Mouse (Mus musculus): ENCODE measurements around the gene Kalrn. TPM values are rescaled to one million over a fixed set of nuclear protein-coding genes. Genes with fewer than 3 reads are reported as not detected.
"Not testable (repeated sequence)": the region's sequence is repeated elsewhere in the genome, so short reads cannot be mapped to it uniquely, and the experiment has no call there.

The Kalrn gene
- polyA plus RNA-seq, 1 experiment from 2014 or later: 23.0 TPM

GRCm38 (mm10) chr16:34303818-34304217 lies 269.5 kb downstream of the Kalrn start:
- H3K27me3 ChIP-seq (ENCODE audit: control insufficient read depth, insufficient read depth, low read length); H3K4me3 ChIP-seq (ENCODE audit: low read depth, low read length); H3K9me3 ChIP-seq (replicated peaks; ENCODE audit: control insufficient read depth, low read length); ATAC-seq (replicated peaks; ENCODE audit: insufficient number of reproducible peaks, low FRiP score, low TSS enrichment); H3K27ac ChIP-seq (ENCODE audit: low read depth, low read length); H3K36me3 ChIP-seq (ENCODE audit: control insufficient read depth, insufficient read depth, low read length); H3K4me1 ChIP-seq (ENCODE audit: control insufficient read depth, insufficient read depth, low read length); H3K9ac ChIP-seq (ENCODE audit: low read depth, low read length); H3K4me2 ChIP-seq: not testable (repeated sequence)
- WGBS (ENCODE audit: insufficient replicate concordance): 54% methylated on average over 4 of the region's 4 CpGs

DNA sequence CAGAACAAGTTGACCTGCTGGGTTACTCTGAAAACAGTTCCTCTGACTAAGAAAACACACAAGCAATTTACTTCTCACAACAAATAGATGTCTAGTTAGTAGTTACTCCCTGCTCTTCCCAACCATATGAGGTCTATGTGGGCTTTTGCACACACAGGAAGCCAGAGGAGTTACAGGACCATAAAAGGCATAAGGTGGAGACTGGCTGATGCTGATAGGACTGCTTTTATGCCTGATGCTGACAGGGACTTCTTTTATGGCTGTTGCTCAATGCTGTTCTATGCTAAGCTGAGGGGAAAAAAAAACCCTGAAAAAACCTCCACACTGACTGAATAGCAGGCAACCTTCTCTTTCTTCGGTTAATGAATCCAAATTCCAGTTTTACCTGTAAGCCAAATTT lies 270.8 kb downstream of the Kalrn start:
- Histone ChIP-seq H3K27me3 (ENCODE audit: control insufficient read depth, insufficient read depth, low read length) (no peaks in the 10 kb centered on the region), H3K27ac (ENCODE audit: low read depth, low read length) (no peak overlapping the region), H3K4me3 (ENCODE audit: low read depth, low read length) (no peak overlapping the region), H3K36me3 (ENCODE audit: control insufficient read depth, insufficient read depth, low read length) (no peaks in the 10 kb centered on the region), H3K4me1 (ENCODE audit: control insufficient read depth, insufficient read depth, low read length) (peaks cover 3% of the 10 kb centered on the region; the same call in 1 of the 2 replicates), H3K9ac (ENCODE audit: low read depth, low read length) (no peak overlapping the region), H3K9me3 (replicated peaks; ENCODE audit: control insufficient read depth, low read length) (no peaks in the 10 kb centered on the region), H3K4me2 (no peak overlapping the region)
- WGBS (ENCODE audit: insufficient replicate concordance): 89% methylated on average over 1 of the region's 1 CpGs
- ATAC-seq (replicated peaks; ENCODE audit: insufficient number of reproducible peaks, low FRiP score, low TSS enrichment): no peak

GRCm38 (mm10) chr16:34302063-34302462 lies 271.3 kb downstream of the Kalrn start:
- no peaks in the 10 kb centered on the region; the same call in 1 of the 2 replicates for H3K4me1 ChIP-seq (ENCODE audit: control insufficient read depth, insufficient read depth, low read length)
- 82% methylated on average over 1 of the region's 1 CpGs for WGBS (ENCODE audit: insufficient replicate concordance)
- no peaks in the 10 kb centered on the region for H3K36me3 ChIP-seq (ENCODE audit: control insufficient read depth, insufficient read depth, low read length)
- no peak overlapping the region for H3K4me2 ChIP-seq
- no peak overlapping the region for H3K27ac ChIP-seq (ENCODE audit: low read depth, low read length)
- no peaks in the 10 kb centered on the region for H3K9me3 ChIP-seq (replicated peaks; ENCODE audit: control insufficient read depth, low read length)
- no peaks in the 10 kb centered on the region for H3K27me3 ChIP-seq (ENCODE audit: control insufficient read depth, insufficient read depth, low read length)
- no peak overlapping the region for H3K9ac ChIP-seq (ENCODE audit: low read depth, low read length)
- ATAC-seq (replicated peaks; ENCODE audit: insufficient number of reproducible peaks, low FRiP score, low TSS enrichment): no peak
- H3K4me3 ChIP-seq (ENCODE audit: low read depth, low read length): no peak overlapping the region

- no peak overlapping the region for H3K4me3 ChIP-seq (ENCODE audit: low read depth, low read length)
- H3K27me3 ChIP-seq (ENCODE audit: control insufficient read depth, insufficient read depth, low read length): no peaks in the 10 kb centered on the region
- ATAC-seq (replicated peaks; ENCODE audit: insufficient number of reproducible peaks, low FRiP score, low TSS enrichment): no peak
- no peaks in the 10 kb centered on the region for H3K9me3 ChIP-seq (replicated peaks; ENCODE audit: control insufficient read depth, low read length)
- H3K27ac ChIP-seq (ENCODE audit: low read depth, low read length): no peak overlapping the region
- no peaks in the 10 kb centered on the region for H3K36me3 ChIP-seq (ENCODE audit: control insufficient read depth, insufficient read depth, low read length)
- no peak overlapping the region for H3K9ac ChIP-seq (ENCODE audit: low read depth, low read length)
- no peak overlapping the region for H3K4me2 ChIP-seq
- WGBS (ENCODE audit: insufficient replicate concordance): 68% methylated on average over 2 of the region's 2 CpGs
- H3K4me1 ChIP-seq (ENCODE audit: control insufficient read depth, insufficient read depth, low read length): no peaks in the 10 kb centered on the region; the same call in 1 of the 2 replicates
These were observed 274.1 kb downstream of the Kalrn start for GRCm38 (mm10) chr16:34299226-34299625.

DNA sequence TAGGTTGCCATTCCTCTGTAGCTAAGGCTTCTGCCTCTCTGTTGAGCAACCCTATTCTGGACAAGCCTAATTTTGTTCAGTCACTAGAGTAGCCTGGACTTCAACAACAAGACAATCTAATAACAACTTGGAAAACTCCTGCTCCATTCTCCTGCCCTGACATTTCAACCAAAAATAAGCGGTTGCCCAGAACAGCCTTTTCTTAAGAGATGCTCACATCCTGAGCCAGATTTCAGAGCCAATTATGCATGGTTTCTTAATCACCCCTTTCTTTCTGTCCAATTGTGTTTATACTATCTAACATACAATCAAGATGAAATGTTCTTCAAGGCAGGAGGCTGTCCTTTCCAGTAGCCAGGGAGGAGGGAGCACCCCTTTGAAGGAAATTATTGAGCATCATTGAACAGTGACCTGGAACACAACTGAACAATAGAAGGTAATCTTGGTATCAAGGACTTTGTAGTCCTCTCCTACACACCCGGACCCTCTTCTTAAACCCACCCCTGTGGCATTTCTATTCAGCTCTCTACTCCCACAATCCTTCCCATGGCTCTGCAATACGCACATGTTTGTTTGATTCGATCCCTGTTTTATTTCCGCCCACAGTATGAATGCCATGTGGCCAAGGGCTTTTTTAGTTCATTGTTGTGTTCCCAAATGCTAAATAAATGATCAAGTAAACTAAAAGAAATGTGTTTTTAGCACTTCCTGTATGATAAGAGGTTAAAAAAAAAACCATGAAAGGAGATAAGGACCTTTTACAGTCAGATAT lies 275.2 kb downstream of the Kalrn start:
- Histone ChIP-seq H3K36me3 (ENCODE audit: control insufficient read depth, insufficient read depth, low read length) (no peaks in the 10 kb centered on the region), H3K4me2 (no peak overlapping the region), H3K9me3 (replicated peaks; ENCODE audit: control insufficient read depth, low read length) (no peaks in the 10 kb centered on the region), H3K27me3 (ENCODE audit: control insufficient read depth, insufficient read depth, low read length) (no peaks in the 10 kb centered on the region), H3K4me3 (ENCODE audit: low read depth, low read length) (no peak overlapping the region), H3K9ac (ENCODE audit: low read depth, low read length) (no peak overlapping the region), H3K27ac (ENCODE audit: low read depth, low read length) (no peak overlapping the region), H3K4me1 (ENCODE audit: control insufficient read depth, insufficient read depth, low read length) (no peaks in the 10 kb centered on the region; the same call in 1 of the 2 replicates)
- no peak for ATAC-seq (replicated peaks; ENCODE audit: insufficient number of reproducible peaks, low FRiP score, low TSS enrichment)
- WGBS (ENCODE audit: insufficient replicate concordance): 77% methylated on average over 5 of the region's 5 CpGs

GRCm38 (mm10) chr16:34294568-34294967 lies 278.8 kb downstream of the Kalrn start:
- Histone ChIP-seq H3K9ac (ENCODE audit: low read depth, low read length) (no peak overlapping the region), H3K4me3 (ENCODE audit: low read depth, low read length) (no peak overlapping the region), H3K27ac (ENCODE audit: low read depth, low read length) (no peak overlapping the region), H3K36me3 (ENCODE audit: control insufficient read depth, insufficient read depth, low read length) (no peaks in the 10 kb centered on the region), H3K4me1 (ENCODE audit: control insufficient read depth, insufficient read depth, low read length) (no peaks in the 10 kb centered on the region; the same call in 1 of the 2 replicates), H3K9me3 (replicated peaks; ENCODE audit: control insufficient read depth, low read length) (no peaks in the 10 kb centered on the region), H3K27me3 (ENCODE audit: control insufficient read depth, insufficient read depth, low read length) (no peaks in the 10 kb centered on the region), H3K4me2 (no peak overlapping the region)
- no peak for ATAC-seq (replicated peaks; ENCODE audit: insufficient number of reproducible peaks, low FRiP score, low TSS enrichment)
- 75% methylated on average over 6 of the region's 6 CpGs for WGBS (ENCODE audit: insufficient replicate concordance)

DNA sequence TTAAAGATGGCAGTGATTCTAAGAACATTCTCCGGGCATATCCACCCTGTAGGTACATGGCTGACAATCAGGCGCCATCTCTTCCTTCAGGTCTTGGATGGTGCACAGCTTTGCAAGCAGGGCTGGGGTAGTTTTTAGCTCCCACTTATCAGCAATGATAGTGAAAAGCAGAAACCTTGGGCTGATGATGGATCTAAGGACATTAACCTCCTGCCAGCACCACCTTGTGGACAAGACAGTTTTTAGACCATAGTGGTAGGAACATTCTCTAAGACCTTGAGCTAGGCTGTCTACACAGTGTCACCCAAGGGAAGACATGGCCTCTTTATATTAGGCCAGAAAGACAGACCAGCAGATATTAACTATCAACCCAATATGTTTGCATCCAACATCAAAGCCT lies 279.7 kb downstream of the Kalrn start:
- Histone ChIP-seq H3K9me3 (replicated peaks; ENCODE audit: control insufficient read depth, low read length) (no peaks in the 10 kb centered on the region), H3K27me3 (ENCODE audit: control insufficient read depth, insufficient read depth, low read length) (no peaks in the 10 kb centered on the region), H3K4me1 (ENCODE audit: control insufficient read depth, insufficient read depth, low read length) (no peaks in the 10 kb centered on the region), H3K27ac (ENCODE audit: low read depth, low read length) (no peak overlapping the region), H3K4me3 (ENCODE audit: low read depth, low read length) (no peak overlapping the region), H3K36me3 (ENCODE audit: control insufficient read depth, insufficient read depth, low read length) (no peaks in the 10 kb centered on the region), H3K4me2 (no peak overlapping the region), H3K9ac (ENCODE audit: low read depth, low read length) (no peak overlapping the region)
- 77% methylated on average over 2 of the region's 2 CpGs for WGBS (ENCODE audit: insufficient replicate concordance)
- ATAC-seq (replicated peaks; ENCODE audit: insufficient number of reproducible peaks, low FRiP score, low TSS enrichment): no peak

DNA sequence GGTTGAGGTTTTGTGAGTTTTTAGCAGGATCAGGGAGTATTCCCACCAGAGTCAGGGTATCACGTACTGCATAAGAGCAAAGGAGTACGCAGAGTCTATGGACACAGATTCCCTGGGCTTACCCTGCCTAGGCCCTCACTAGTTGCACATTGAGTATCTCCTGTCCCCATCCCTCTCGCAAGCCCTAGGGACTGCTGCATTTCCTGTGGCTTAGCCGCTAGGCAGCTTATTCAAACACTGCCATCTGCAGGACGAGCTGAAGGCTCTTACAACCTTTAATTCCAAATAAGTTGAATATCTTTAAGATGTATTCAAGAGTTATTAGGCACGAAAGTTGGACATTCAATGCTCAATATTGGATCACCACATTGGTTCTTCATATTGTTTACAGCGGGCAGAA lies 283.7 kb downstream of the Kalrn start:
- H3K9me3 ChIP-seq (replicated peaks; ENCODE audit: control insufficient read depth, low read length): no peaks in the 10 kb centered on the region
- WGBS (ENCODE audit: insufficient replicate concordance): 39% methylated on average over 7 of the region's 7 CpGs
- 0 out of 2 replicates have a peak, but pooled peaks cover 3% of the 10 kb centered on the region for H3K4me1 ChIP-seq (ENCODE audit: control insufficient read depth, insufficient read depth, low read length)
- H3K27me3 ChIP-seq (ENCODE audit: control insufficient read depth, insufficient read depth, low read length): no peaks in the 10 kb centered on the region
- no peak overlapping the region for H3K4me2 ChIP-seq
- no peaks in the 10 kb centered on the region for H3K36me3 ChIP-seq (ENCODE audit: control insufficient read depth, insufficient read depth, low read length)
- H3K9ac ChIP-seq (ENCODE audit: low read depth, low read length): no peak overlapping the region
- ATAC-seq (replicated peaks; ENCODE audit: insufficient number of reproducible peaks, low FRiP score, low TSS enrichment): no peak
- H3K27ac ChIP-seq (ENCODE audit: low read depth, low read length): no peak overlapping the region
- no peak overlapping the region for H3K4me3 ChIP-seq (ENCODE audit: low read depth, low read length)

- no peak overlapping the region for H3K9ac ChIP-seq (ENCODE audit: low read depth, low read length)
- no peak overlapping the region for H3K4me3 ChIP-seq (ENCODE audit: low read depth, low read length)
- no peaks in the 10 kb centered on the region for H3K27me3 ChIP-seq (ENCODE audit: control insufficient read depth, insufficient read depth, low read length)
- 81% methylated on average over 8 of the region's 8 CpGs for WGBS (ENCODE audit: insufficient replicate concordance)
- 0 out of 2 replicates have a peak, but pooled peaks cover under 1% of the 10 kb centered on the region for H3K4me1 ChIP-seq (ENCODE audit: control insufficient read depth, insufficient read depth, low read length)
- no peak overlapping the region for H3K27ac ChIP-seq (ENCODE audit: low read depth, low read length)
- no peak for ATAC-seq (replicated peaks; ENCODE audit: insufficient number of reproducible peaks, low FRiP score, low TSS enrichment)
- H3K9me3 ChIP-seq (replicated peaks; ENCODE audit: control insufficient read depth, low read length): no peaks in the 10 kb centered on the region
- no peak overlapping the region for H3K4me2 ChIP-seq
- H3K36me3 ChIP-seq (ENCODE audit: control insufficient read depth, insufficient read depth, low read length): no peaks in the 10 kb centered on the region
These were observed 291.3 kb downstream of the Kalrn start for GRCm38 (mm10) chr16:34282026-34282425.

Data from heart, embryonic 11.5 days (tissue).